Mouse (Mus musculus) thymus, adult 2 months (tissue): ENCODE data around the gene Rbms3. TPM values are rescaled to one million over a fixed set of nuclear protein-coding genes. Genes with fewer than 3 reads are reported as not detected.

Experiments used
- DNase-seq: peaks from one replicate; pipeline ENCODE4 v3.0.0; 2021
- H3K27ac ChIP-seq: fragments of 200-500 bp; 2 replicates; pipeline ENCODE4 v1.5.1; 2012; ENCODE audit warnings: low read length, control low read depth; ENCODE audit not compliant: control insufficient read depth, insufficient read depth
- H3K27me3 ChIP-seq: fragments of 200-500 bp; 2 replicates; pipeline ENCODE4 v1.6.1; 2012; ENCODE audit warnings: mild to moderate bottlenecking, low read length, moderate library complexity, mixed read lengths; ENCODE audit not compliant: control insufficient read depth, insufficient read depth
- H3K36me3 ChIP-seq: fragments of 200-500 bp; 2 replicates; pipeline ENCODE4 v1.6.1; 2012; ENCODE audit warnings: mild to moderate bottlenecking, low read length, moderate library complexity; ENCODE audit not compliant: control insufficient read depth, insufficient read depth
- H3K4me1 ChIP-seq: fragments of 200-500 bp; replicated peaks from 2 replicates; pipeline ENCODE4 v1.6.1; 2012; ENCODE audit warnings: low read length; ENCODE audit not compliant: control insufficient read depth, insufficient read depth
- H3K4me3 ChIP-seq: fragments of 200-500 bp; 2 replicates; pipeline ENCODE4 v1.5.1; 2012; ENCODE audit warnings: mild to moderate bottlenecking, low read length, control low read depth, moderate library complexity; ENCODE audit not compliant: control insufficient read depth, insufficient read depth
- CTCF ChIP-seq: fragments of 200-500 bp; IDR thresholded peaks from 2 replicates; pipeline ENCODE4 v1.5.1; 2012; ENCODE audit warnings: mild to moderate bottlenecking, control low read depth, low read length, moderate library complexity, borderline replicate concordance; ENCODE audit not compliant: control insufficient read depth, poor library complexity, insufficient read depth; ENCODE audit errors: extremely low read depth
- POLR2A ChIP-seq: fragments of 200-500 bp; IDR thresholded peaks from 2 replicates; pipeline ENCODE4 v1.6.1; 2012; ENCODE audit warnings: mild to moderate bottlenecking, low read length, control low read depth, moderate library complexity; ENCODE audit not compliant: control insufficient read depth, poor library complexity, insufficient read depth; ENCODE audit errors: extremely low read depth
- WGBS: fragments of 180-500 bp; shearing (Covaris S2); methylation state at CpG from one replicate; pipeline ENCODE4 v1.1.7; 2018; 5-methylcytosine and 5-hydroxymethylcytosine counted together
- polyA plus RNA-seq: library from polyadenylated mRNA; depleted of rRNA; stranded (reverse); fragments of >200 nt; gene quantifications from 2 replicates; pipeline ENCODE4 v1.2.3, GENCODE M21; 2012

Gene Rbms3
- polyA plus RNA-seq, 1 experiment: 10.9 TPM

DNA sequence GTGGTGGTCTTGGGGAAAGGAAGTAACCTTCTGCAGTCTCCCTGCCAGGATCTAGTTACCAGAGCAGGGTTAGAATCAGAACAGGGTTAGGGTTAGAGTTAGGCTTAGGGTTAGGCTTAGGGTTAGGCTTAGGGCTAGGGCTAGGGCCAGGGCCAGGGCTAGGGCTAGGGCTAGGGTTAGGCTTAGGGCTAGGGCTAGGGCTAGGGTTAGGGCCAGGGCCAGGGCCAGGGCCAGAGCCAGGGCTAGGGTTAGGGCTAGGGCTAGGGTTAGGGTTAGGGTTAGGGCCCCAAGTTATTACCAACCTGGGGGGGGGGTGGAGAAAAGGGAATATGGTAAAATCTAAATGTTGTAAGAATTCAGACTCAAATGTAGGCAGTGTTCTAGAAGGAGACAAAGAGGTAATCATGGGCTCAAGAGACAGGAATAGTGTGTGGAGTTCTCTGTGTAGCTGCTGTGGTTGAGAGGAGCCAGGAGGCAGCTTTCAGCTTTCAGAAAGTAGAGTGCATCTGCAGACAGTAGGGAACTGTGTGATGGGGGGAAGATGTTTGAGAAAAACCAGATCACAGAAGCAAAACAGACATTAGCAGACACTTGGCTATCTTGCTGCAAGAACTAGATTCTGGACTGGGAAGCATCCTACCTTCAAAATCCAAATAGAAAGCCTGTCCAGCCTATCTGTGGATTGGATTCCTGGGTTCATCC lies 588.3 kb downstream of the Rbms3 start:
- TF ChIP-seq POLR2A: no peak
- TF ChIP-seq CTCF: no peak
- H3K36me3 ChIP-seq: no peaks in the 10 kb centered on the region

DNA sequence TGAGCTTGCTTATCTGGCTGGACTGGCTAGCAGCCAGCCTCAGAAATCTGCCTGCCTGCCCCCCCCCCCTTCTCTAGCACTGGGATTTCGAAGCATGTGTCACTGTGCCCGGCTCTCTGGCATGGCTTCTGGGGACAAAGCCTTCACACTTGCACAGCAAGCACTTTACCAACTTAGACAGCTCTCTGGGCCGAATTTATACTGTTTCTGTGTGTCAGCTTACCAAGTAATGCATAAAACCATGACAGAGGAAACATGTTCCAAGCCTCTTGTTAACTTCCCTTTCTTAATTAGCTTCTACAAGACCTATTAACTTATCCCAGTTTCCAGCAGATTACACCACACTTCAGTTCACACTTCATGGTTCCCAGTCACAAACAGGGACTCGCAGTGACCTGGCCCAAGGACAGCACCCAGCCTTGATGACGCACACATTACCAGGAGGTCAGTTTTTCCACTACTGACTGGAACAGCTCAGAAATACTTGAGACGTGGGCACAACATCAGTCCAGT lies 589.7 kb downstream of the Rbms3 start:
- no peaks in the 10 kb centered on the region for H3K27me3 ChIP-seq
- H3K27ac ChIP-seq: no peak overlapping the region
- no peak overlapping the region for H3K4me3 ChIP-seq
- 66% methylated on average over 6 of the region's 6 CpGs for WGBS
- H3K36me3 ChIP-seq: no peaks in the 10 kb centered on the region
- DNase-seq: no peak
- no peaks in the 10 kb centered on the region for H3K4me1 ChIP-seq
- TF ChIP-seq POLR2A (no peak), CTCF (no peak)

More for the DNA sequence above, 588.3 kb downstream of the Rbms3 start:
- H3K4me1 ChIP-seq: no peaks in the 10 kb centered on the region
- no peak overlapping the region for H3K27ac ChIP-seq
- DNase-seq: no peak
- H3K27me3 ChIP-seq: no peaks in the 10 kb centered on the region
- H3K4me3 ChIP-seq: no peak overlapping the region

DNA sequence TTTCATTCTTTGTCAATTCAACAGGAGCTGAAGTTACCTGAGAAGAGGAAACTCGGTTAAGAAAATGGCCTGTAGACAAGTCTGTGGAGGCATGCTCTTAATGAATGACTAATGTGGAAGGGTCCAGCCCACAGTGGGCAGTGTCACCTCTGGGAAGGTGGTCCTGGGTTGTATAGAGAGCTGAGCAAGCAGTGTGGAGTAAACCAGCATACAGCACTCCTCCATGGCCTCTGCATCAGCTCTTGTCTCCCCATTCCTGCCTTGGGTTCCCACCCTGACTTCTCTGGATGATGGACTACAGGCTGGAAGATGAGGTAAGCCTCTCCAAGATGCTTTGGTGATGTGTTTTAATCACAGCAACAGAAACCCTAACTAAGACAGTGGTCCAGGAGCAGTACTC lies 597.0 kb downstream of the Rbms3 start:
- no peak for TF ChIP-seq POLR2A
- no peak for TF ChIP-seq CTCF
- no peak overlapping the region for H3K27ac ChIP-seq
- 90% methylated on average over 1 of the region's 1 CpGs for whole genome bisulfite sequencing

DNA sequence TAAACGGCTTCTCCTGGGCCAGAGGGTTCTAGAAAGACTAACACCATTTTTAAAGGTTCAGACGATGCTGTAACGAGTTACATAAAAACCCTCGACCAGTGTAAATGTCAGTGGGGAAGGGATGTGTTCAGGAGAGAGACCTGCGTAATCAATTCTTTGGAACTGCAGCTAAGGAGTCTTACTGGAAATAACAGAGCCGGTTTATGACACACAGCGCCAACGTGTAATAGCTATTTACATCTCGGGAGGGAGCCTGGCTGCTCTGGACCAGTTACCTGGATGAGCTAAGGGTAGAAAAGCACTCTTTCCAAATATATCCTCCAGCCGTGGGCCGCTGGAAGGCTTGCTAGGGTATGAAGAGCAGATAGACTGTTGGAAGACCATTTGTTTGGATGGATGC lies 598.5 kb downstream of the Rbms3 start:
- WGBS: 57% methylated on average over 11 of the region's 11 CpGs
- Histone ChIP-seq H3K36me3 (no peaks in the 10 kb centered on the region), H3K4me3 (no peak overlapping the region), H3K27ac (no peak overlapping the region), H3K4me1 (no peaks in the 10 kb centered on the region), H3K27me3 (no peaks in the 10 kb centered on the region)
- no peak for TF ChIP-seq POLR2A
- TF ChIP-seq CTCF: no peak
- DNase-seq: no peak

More for the DNA sequence above, 597.0 kb downstream of the Rbms3 start:
- Histone ChIP-seq H3K4me3 (no peak overlapping the region), H3K27me3 (no peaks in the 10 kb centered on the region), H3K36me3 (no peaks in the 10 kb centered on the region), H3K4me1 (no peaks in the 10 kb centered on the region)
- no peak for DNase-seq

DNA sequence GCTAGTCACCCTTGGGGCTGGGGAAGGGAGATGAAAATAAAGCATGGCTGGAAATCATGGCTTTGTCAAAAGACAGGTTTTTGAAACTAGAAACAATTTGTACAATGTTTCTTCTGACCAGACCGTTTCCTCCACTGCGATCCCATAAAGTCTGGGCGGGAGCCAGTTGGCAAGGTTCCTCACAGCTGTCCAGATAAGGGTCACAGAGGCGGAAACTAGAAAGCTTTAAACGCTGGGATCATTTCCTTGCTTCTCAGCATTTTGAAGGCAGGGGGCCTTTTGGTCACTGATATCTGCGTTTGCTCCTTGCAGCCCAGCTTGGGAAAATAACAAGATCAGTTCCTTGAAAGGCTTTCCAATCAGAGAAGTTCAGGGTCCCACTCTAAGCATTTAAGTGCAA lies 598.9 kb downstream of the Rbms3 start:
- TF ChIP-seq CTCF (no peak), POLR2A (no peak)
- no peaks in the 10 kb centered on the region for H3K4me1 ChIP-seq
- H3K27me3 ChIP-seq: no peaks in the 10 kb centered on the region
- WGBS: 12% methylated on average over 6 of the region's 6 CpGs
- no peaks in the 10 kb centered on the region for H3K36me3 ChIP-seq
- no peak for DNase-seq
- H3K27ac ChIP-seq: no peak overlapping the region
- H3K4me3 ChIP-seq: no peak overlapping the region

DNA sequence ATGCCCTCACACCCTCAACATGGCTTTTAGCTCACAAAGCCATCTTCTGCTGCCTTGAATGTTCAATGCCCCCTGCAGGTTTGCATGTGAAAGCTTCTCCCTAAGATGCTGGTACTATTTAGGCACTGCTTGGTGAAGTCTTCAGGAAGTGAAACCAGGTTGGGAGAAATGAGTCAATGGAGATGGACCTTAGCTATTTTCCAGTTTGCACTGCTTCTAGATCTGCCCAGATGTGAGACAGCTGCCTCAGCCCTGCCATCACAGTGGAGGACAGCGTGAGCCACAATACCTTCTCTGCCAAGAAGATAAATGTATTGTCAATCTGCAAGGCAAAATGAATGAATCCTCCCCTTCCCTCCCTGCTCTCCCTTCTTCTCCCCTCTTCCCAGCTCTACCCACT lies 599.8 kb downstream of the Rbms3 start:
- no peak overlapping the region for H3K4me3 ChIP-seq
- no peaks in the 10 kb centered on the region for H3K27me3 ChIP-seq
- TF ChIP-seq POLR2A (no peak), CTCF (no peak)
- no peaks in the 10 kb centered on the region for H3K36me3 ChIP-seq
- 95% methylated on average over 1 of the region's 1 CpGs for WGBS
- no peak for DNase-seq
- no peaks in the 10 kb centered on the region for H3K4me1 ChIP-seq
- no peak overlapping the region for H3K27ac ChIP-seq
